Mouse (Mus musculus) bone marrow, adult 2 months (tissue): Measurements from ENCODE around the gene Tesk1.

ENCODE experiments used
- CTCF ChIP-seq: fragments of 200-500 bp; IDR thresholded peaks from 2 replicates; pipeline ENCODE4 v1.5.1; 2011; ENCODE audit warnings: low read length, control low read depth; ENCODE audit not compliant: control insufficient read depth, insufficient read depth
- POLR2A ChIP-seq: fragments of 200-500 bp; IDR thresholded peaks from 2 replicates; pipeline ENCODE4 v1.6.1; 2011; ENCODE audit warnings: low read depth, mild to moderate bottlenecking, control low read depth, low read length, borderline replicate concordance; ENCODE audit not compliant: control insufficient read depth

DNA sequence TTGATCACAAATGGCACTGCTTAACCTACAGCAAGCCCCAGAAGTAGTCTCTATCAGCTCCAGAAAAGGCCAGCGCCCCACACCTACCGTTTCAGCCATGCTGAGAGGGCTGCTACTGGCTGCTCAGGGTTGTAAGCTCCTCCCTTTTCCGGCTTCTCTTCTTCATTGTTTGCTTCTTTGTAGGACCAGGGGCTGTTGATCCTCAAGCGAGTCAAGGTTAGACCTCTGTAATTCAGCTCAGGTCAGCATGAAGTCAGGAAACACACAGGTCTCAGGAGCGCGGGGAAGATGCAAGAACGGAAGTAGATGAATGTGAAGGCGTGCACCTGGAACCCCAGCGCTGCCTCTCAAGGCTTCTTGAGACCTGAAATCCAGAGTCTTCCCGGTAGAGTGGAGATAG lies 37.0 kb upstream of the Tesk1 start:
- TF ChIP-seq POLR2A: no peak
- TF ChIP-seq CTCF: no peak
